Mouse (Mus musculus): Measurements from ENCODE around the gene Sema4a.

GRCm38 (mm10) chr3:88435515-88435914 lies 25.5 kb downstream of the Sema4a start:
- TF ChIP-seq CTCF (IDR thresholded peaks at IDR 0.05 in 2 of 3, conservative IDR thresholded peaks at IDR 0.05 in 1 of 3; ENCODE audit: control insufficient read depth in 1 of 3, insufficient read depth in 1 of 3, low read depth in 2 of 3, low read length in 3 of 3, poor library complexity in 1 of 3, severe bottlenecking in 1 of 3) (no peak), NELFE (IDR thresholded peaks at IDR 0.05; ENCODE audit: low read depth, low read length) (no peak), GATA1 (IDR thresholded peaks at IDR 0.05; ENCODE audit: low read depth, low read length) (no peak), POLR2A (IDR thresholded peaks at IDR 0.05; ENCODE audit: control insufficient read depth in 1 of 2, insufficient read depth in 1 of 2, low read depth in 1 of 2, low read length in 2 of 2, poor library complexity in 1 of 2) (no peak), BHLHE40 (IDR thresholded peaks at IDR 0.05; ENCODE audit: borderline replicate concordance, low read depth, low read length) (no peak)

Data from MEL (cell line).